Mouse (Mus musculus): ENCODE results near the gene Paqr8. TPM values are rescaled to one million over a fixed set of nuclear protein-coding genes. Genes with fewer than 3 reads are reported as not detected.
A peak's percentile ranks its signal among the peaks of the same experiment; 100 is the strongest.

Gene Paqr8
- 1 to 10 TPM; 2.0 to 2.3 TPM for total RNA-seq (2021)

DNA sequence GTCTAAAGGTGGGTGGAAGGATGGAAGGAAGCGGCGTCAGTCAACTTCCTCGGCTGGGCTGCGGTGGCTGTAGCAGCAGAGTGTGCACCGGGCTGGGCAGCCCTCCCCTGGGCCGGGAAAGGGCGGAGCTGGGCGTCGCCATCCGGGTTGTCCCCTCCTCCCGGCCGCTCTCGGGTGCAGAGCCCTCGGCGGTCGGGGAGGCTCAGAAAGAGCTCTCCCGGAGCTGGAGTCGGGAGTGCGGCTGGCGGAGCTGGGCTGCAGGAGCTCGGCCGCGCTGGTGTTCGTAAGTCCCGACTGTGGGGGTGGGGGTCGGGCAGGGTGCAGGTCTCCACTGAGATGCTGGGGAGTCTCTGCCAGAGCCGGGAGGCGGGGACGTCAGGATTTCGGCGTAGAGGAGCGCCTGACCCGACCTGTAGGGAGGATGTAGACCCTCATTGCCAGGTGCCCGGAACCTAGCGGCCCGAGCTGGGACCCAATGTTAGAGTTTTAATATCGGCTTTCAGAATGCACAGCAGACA lies at the start of gene Paqr8:
Gene Paqr8, plus strand, starts transcription at position 203 of the 518 bp plus-strand sequence.
- peak; percentile 80 for DNase-seq (ENCODE audit: low spot score)
- intact Hi-C loops (cut with DNase I), result loop anchor here (2.0 to 5.0 kb wide), 3 partner anchors 42 to 278 kb away; partner anchors contain the start of gene Mcm3

DNA sequence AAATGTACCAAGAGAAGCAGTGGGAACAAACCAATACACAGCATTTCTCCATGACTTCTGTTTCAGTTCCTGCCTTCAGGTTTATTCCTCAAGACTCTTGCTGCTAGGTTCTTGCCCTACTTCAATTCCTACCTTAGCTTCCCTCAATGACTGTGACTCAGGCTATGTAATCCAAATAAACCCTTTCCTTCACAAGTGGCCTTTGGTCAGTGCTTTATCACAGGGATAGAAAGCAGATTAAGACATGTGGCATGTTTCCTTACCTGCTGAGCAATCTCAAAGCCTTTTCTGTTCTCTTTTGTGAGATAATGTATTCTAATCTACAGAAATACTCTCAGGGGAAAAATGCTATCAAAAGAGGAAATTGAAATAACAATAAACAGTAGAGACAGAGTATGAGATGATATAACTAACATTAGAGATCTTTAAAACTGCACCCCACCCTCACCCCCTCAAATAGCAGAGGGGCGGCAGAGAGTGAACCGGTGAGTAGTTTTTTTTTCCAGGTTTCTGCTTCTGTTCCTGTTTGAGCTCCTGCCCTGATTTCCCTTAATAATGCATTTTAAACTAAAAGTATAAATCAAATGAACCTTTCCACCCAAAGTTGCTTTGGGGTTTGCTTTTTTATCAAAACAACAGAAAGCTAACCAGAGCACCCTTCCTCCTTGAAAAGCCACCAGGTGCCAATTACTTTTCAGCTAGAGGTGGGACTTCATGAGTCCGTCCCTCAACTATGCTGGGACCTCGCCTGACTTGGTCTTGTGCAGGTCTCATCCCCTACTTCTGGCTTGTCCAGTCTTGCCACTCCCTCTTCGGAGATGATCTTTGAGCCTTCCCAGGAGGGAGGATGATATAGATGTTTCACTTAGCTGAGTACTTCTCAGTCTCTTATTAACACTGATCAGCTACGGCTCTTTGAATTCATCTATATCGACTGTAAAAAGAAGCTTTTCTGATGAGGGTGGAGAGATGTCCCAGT lies 33.2 kb upstream of the Paqr8 start:
- DNase-seq (ENCODE audit: low spot score), result no peak
- intact Hi-C loops (cut with DNase I), result no loop called here

DNA sequence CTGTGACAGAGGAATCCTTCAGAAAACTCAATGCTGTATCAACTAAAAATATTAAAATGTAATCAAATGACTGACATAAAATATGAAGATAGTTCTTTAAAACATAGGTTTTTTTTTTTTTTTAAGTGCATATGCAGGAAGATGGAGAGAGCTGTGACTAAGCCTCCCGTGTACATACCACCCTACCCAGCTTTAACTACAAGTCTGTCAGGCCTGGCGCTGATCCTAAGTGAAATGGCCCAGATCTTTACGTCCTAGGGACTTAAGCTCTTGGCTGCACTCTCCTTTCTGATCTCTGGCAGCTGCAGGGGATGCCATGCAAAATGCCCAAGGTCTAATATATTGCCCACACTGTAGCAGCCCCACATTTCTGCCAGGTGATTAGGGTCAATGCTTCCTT lies 29.6 kb upstream of the Paqr8 start:
- intact Hi-C loops (cut with DNase I), result no loop called here

DNA sequence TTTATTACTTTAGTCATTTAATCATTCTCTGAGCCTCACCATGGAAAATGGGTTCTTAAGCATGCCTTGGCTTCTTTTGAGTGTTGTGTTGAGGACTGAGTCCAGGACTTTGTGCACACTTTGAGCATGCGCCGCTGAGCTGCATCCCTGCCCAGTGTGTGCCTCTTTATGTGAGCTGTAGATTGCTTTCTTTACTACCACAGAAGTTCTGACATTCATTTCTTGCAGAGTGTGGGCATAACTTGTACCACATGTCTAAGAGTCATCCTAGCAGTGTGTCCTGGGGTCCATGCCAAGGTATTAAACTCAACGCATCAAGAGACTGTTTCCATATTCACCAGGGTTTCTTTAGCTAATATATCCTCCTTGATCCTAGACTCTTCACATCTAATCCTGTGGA lies 28.5 kb upstream of the Paqr8 start:
- intact Hi-C loops (cut with DNase I), result no loop called here
- DNase-seq (ENCODE audit: low spot score), result no peak

More for the DNA sequence above, 29.6 kb upstream of the Paqr8 start:
- DNase-seq (ENCODE audit: low spot score), result no peak

DNA sequence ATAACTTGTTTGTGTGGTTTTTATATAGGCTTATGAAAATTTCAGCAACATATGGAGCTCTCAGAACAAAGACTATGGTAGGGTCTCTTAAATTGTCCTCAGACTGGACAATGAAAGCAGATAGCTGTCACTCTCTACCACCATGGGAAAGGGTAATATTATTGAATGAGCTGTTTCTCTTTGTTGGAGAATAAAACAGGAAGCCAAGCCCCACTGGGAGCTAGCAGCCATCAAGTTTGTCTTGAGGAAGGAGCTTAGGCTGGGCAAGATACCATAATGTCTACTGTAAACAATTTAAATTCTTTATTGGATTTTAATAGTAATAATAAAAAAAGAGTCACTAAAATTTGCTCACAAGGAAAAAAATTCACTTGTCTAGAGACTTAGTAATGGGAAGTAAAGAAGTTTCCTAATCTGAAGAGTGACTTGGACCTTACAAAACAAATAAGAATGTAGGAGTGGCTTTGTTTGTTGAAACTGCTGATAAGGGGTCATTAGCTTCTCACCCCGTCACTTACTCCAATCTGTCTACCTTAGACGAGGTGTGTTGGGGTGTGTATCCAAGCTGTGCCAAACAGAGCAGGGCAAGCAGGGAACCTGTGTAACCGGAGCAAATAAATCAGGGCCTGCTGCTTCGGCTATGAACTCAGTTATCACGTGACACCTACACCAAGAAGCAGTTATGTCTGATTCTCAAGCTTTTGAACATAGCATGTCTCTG lies 26.8 kb upstream of the Paqr8 start:
- intact Hi-C loops (cut with DNase I), result no loop called here
- DNase-seq (ENCODE audit: low spot score), result no peak

DNA sequence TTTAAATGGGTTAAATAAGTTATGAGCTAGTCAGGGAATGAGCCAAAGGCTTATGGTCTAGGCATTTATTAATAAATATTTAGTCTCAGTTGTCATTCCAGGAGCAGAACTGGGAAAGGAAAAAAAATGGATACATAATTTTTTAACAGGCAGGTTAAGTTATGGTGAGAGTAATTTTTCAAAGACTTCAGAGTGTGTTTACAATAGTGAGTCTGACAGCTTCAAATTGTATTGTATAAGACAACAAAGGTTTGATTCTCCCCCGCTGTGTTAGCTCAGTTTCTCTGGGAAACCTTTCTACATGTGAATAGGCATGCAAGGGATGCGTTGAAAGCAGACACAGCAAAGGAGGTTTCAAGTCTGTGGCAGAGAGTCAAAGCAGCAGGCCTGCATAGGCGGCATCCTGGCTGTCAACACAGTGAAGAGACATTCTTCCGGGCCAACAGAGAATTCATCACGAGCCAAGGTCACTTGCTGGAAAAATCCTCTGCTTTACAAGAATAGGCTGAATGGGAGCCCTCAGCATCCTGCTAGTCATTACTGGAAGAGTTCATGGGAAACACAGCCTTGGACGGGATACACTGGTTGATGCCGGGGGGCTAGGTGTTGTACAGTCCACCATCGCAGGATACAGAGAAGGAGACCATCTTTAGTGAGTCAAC lies 23.0 kb upstream of the Paqr8 start:
- DNase-seq (ENCODE audit: low spot score), result no peak
- intact Hi-C loops (cut with DNase I), result no loop called here

DNA sequence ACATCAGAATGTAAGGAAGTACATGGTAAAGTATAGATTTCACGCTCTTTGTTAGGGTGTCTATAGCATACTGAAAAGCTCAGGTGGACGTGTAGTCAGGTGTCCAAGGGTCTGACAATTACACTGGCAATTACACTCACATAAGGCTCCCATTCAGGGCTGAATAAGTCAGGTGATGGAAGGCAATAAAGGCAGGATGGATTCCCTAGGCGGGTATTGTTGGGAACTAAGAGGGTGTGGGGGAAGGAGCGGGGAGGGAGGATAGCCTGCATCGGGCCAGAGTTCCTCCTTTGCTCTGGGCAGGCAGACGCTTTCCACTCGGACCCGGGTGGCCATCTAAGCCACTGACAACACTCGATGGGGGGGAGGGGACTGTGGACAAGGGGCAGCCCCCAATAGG lies 22.4 kb upstream of the Paqr8 start:
- intact Hi-C loops (cut with DNase I), result no loop called here
- DNase-seq (ENCODE audit: low spot score), result no peak

DNA sequence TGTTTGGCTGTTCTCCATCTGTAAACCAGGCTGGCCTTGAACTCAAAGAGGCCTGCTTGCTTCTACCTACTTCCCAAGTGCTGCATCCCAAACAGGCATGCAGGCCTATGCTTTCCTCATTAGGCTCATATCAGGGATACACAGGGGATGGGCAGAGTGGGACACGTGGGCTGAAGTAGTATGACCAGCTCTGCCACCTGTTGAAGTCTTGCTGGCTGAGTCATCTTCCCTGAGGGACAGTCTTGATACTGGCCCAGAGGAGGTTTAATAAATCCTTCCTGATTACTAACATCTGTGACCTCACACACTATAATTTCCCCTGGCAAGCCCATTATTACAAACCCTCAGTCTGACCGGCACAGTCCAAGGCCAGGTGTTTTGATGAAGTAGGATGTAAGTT lies 19.5 kb upstream of the Paqr8 start:
- DNase-seq (ENCODE audit: low spot score), result no peak
- intact Hi-C loops (cut with DNase I), result no loop called here

DNA sequence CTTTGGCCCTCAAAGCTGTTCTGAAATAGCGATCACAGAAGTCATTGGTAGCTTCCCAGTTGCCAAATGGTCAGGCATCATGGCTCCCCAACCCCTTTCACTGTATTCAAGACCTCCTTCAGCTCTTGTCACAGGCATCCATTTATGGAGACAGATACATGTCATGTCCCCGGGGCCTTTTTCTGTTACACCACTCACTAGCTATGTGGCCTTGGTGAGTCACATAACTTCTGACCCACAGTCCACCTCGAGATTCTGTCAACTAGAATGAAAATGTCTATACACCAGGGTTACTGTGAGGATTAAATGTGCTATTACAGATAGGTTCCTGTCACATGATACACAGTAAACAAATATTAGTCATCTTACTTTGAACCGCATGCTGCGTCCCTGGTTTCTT lies 17.9 kb upstream of the Paqr8 start:
- intact Hi-C loops (cut with DNase I), result no loop called here
- DNase-seq (ENCODE audit: low spot score), result no peak

DNA sequence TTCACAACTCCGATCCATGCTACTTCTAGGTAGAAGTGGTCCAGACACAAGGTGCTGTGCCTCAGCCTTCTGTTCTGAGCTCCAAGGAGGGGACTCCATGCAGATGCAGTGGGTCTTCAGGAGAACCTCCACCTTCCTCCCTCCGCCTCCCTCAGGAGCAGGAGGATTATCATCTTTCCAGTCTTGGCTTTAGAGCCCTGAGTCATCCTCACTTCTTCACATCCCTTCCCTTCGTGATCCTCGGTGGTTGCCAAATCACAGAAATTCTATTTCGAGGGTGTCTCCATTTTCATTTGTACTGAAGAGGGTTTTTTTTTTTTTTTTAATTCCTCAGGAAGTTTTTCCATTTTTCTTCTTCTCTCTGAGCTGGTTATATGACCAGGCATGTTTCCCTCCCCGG lies 16.3 kb upstream of the Paqr8 start:
- DNase-seq (ENCODE audit: low spot score), result no peak
- intact Hi-C loops (cut with DNase I), result no loop called here

DNA sequence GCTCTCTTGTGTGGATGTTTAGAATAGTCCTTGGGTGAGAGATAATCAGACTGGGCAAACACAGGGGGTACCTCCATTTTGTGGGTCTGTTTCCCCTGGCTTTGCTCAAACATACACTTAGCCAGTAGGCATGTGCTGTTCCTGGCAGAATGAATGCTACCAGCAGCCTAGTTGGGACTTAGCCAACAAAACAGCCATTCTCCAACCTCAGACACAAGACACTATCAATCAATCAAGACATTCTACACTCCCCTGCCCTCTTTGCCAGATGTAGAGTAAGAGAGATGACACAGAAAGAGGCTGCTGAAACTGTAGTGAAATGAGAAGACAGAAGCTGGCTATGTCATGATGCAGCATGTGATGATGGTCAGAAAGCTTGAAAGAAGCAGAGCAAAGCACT lies 13.1 kb upstream of the Paqr8 start:
- no peak for DNase-seq (ENCODE audit: low spot score)
- intact Hi-C loops (cut with DNase I), result no loop called here

DNA sequence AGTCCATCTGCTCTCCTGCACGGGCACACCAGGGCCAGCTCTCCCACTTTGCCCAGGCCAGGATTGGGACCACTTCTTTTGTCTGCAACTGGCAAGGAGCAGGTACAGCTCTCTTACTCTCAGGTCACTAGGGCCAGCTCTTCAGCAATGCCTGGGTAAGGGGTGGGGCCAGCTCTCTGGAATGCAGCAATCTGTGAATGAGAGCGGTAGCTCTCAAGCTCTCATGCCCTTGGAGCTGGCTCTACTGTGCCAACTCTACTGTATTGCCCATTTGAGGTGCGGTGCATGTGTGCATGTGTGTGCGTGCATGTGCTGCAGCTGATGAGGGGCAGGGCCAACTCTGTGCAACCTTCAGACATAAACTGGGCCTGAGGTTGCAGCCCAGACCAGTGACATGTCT lies 11.0 kb upstream of the Paqr8 start:
- intact Hi-C loops (cut with DNase I), result no loop called here
- no peak for DNase-seq (ENCODE audit: low spot score)

DNA sequence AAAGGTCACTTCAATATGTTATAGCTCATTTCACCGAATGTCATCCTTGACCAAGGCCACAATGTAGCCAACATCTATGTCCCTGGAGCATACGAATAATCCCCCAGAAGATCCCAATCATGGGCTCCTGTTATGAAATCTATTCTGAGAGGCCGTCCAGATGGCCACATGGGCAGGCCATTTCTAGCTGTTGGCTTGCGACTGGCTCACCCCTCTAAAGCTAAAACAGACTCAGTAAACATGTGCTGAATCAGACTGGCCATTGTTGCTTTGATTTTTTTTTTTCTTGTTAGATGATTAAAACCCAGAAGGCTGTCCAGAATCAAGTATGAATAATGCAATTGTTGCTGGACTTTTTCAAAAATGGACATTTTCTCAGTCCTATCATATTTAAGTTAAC lies 7.3 kb upstream of the Paqr8 start:
- intact Hi-C loops (cut with DNase I), result no loop called here

DNA sequence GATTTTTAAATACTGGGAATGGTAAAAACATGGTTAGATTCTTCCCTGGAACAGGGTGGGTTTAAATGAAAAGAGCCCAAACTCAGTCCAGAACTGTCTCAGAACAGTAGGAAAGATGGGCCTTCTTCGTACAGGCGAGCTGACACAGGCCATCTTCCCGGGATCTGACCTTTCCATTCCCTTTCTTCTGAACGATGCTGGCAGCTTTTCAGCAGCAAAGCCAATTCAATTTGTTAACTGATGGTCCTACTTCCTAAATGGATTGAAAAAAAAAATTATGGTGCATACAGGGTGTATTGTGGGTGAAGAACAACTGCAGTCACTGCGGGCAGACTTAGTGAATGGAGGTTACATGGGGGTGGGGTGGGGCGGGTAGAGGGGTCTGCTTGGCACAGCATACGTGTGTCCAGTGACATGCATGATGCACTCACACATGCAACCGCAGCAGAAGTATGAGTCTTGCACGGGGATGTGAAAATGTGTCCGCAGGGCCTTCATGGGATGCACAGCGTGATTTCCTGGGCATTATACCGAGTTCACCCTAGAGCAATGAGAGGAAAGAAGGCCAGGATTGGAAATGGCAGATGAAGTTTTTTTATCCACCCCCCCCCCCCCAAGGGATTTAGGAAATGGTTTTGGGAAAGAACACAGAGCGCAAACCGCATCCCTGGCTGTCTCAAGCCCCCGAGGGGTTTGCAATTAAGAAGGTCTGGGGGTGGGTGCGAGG lies 566 bp upstream of the Paqr8 start:
- DNase-seq (ENCODE audit: low spot score), result no peak
- intact Hi-C loops (cut with DNase I), result loop anchor here (2.0 to 5.0 kb wide), 3 partner anchors 42 to 278 kb away; partner anchors contain the start of gene Mcm3

More for the DNA sequence above, 7.3 kb upstream of the Paqr8 start:
- no peak for DNase-seq (ENCODE audit: low spot score)

DNA sequence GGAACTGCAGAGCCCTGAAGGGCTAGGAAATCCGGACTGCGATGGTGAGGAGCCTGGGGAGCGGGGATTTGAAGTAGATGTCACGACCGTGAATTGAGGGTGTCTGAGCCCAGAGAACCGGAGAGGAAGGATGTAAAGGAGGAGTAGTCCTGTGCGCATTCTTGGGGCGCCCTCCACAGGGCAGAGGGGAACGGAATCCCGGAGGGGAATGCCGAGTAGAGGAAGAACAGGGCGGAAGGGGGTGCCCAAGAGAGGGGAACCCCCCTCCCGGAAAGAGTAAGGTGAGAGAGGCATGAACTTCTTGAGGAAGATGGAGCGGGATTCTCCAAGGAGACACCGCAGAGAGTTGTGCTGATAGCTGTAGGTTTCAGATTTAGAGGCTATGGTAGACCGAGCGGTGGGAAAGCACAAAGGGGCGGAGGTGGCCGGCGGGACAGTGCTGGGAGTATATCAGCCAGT lies 564 bp downstream of the Paqr8 start:
- intact Hi-C loops (cut with DNase I), result loop anchor here (2.0 to 5.0 kb wide), 3 partner anchors 41 to 279 kb away; partner anchors contain the start of gene Mcm3

DNA sequence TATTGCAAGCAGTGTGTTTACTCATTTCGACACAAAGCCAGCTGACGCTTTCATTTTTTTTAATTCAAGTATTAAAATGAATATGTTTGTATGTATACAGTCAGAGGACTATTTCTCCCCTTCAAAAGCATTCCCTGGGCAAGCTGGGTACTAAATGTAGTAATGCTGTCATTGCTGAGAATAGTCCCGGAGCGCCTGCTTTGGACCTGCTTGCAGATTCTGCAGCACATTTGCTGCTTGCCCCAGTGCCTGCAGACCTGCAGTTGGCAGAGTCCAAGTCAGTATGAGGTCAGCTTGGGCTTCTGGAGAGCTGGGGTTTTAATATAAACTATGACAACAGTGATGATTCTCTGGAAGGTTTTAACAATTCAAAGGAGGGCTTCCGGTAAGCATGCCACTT lies 2.7 kb downstream of the Paqr8 start:
- DNase-seq (ENCODE audit: low spot score), result no peak
- intact Hi-C loops (cut with DNase I), result loop anchor here (5.0 kb wide), 2 partner anchors 39 to 281 kb away; no protein-coding TSS in a partner anchor

More for the DNA sequence above, 564 bp downstream of the Paqr8 start:
- peak; percentile 12 for DNase-seq (ENCODE audit: low spot score)

DNA sequence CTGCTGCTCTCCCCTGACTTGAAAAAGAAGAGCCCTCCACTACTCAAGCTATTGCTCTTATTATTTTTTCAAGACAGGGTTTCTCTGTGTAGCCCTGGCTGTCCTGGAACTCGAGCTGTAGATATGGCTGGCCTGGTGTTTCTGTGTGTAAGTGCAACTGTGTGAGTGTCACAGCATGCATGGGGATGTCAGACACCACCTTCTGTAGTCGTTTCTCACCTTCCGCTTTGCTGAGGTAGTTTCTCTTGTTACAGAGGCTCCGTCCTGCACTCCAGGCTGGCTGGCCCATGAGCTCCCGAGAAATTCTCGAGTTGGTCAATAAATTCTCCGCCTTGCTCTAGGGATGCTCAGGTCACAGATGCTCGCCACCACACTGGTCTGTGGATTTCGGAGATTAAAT lies 8.0 kb downstream of the Paqr8 start:
- intact Hi-C loops (cut with DNase I), result no loop called here
- no peak for DNase-seq (ENCODE audit: low spot score)

DNA sequence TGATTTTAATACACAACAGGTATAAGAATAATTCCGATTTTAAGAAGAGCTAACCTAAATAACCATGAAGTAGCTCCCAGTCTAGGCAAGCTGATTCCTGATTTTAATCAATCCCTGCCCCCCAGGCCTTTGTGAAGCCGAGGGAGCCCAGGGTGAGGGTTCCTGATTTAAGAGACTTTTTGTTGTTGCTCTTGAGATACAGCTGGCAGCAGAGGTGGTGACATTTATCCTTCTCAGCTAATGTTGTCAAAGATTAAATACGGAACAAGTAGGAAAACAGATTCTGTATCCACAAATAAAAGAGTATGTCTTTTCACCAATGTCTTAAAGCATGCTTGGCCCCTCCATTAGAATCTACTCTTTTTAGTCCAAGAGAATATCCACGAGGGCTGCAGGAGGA lies 9.9 kb downstream of the Paqr8 start:
- no peak for DNase-seq (ENCODE audit: low spot score)
- intact Hi-C loops (cut with DNase I), result no loop called here

DNA sequence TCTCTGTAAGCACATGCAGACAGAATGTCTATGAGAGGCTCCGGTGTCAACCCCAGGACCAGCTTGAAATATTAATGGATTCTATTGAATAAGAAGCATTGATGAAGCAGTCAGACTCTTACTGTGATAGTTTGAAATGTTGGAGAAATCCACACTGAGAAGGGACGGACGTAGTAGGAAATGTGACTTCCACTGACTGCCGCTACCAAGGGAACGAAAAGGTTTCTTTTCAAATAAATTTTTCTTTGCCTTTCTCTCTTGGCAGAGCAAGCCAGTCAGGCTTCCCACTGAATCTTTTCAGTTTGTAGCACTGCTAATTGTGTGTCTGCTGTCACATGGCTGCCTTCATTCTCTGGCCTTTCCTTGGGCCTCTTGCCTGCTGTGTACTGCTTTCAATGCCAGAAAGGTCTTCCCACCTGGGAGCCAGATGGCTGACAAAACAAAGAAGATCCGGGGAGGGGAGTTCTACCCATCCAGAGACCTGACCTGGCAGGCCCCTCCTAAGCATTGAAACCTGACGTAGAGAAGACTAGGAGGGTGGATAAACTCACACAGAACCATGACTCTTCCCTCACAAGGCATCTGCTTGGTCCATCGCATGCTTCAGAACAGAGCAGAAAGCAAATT lies 15.2 kb downstream of the Paqr8 start:
- DNase-seq (ENCODE audit: low spot score), result no peak
- intact Hi-C loops (cut with DNase I), result no loop called here
